Mouse (Mus musculus) G1E (cell line): ENCODE measurements around the gene Zbtb21.

ENCODE experiments used
- CTCF ChIP-seq: IDR thresholded peaks from 2 replicates; pipeline ENCODE4 v1.5.1; 2012; ENCODE audit warnings: low read depth, low read length, inconsistent platforms, mixed read lengths
- GATA1 ChIP-seq: IDR thresholded peaks from 2 replicates; pipeline ENCODE4 v1.6.1; 2012; ENCODE audit warnings: borderline replicate concordance, low read length, inconsistent platforms, mixed read lengths
- POLR2AphosphoS5 ChIP-seq: IDR thresholded peaks from 2 replicates; pipeline ENCODE4 v1.6.1; 2012; ENCODE audit warnings: low read depth, low read length, inconsistent platforms; ENCODE audit not compliant: insufficient replicate concordance

- TF ChIP-seq CTCF (no peak), POLR2AphosphoS5 (no peak), GATA1 (no peak)
Observed at GRCm38 (mm10) chr16:97906337-97906736, 56.1 kb downstream of the Zbtb21 start.
